Mouse (Mus musculus): ENCODE data around the gene Nkapd1.

DNA sequence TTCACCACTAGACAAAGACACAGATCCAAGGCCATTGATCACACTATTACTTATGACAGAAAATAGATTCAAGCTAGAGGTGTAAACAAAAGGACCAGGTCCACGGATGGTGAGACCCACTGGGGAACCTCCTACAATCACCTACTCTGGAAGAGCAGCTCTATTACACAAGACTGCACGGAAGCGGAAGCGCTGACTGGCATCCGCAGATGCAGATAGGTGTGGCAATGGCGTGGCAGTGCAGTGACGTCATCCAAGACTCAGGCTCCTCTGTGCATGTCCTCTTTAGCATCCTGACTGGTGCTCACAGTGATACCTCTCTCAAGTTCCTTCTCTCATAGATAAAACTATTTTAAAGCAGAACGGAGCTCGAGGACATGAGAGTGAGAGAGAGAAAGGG lies 24.3 kb downstream of the Nkapd1 start:
- TF ChIP-seq GATA1 (IDR thresholded peaks at IDR 0.05; ENCODE audit: borderline replicate concordance, low read length) (no peak), FLI1 (IDR thresholded peaks at IDR 0.05; ENCODE audit: low read length) (no peak)
